Mouse (Mus musculus) frontal cortex, postnatal 10 days (tissue): ENCODE data around the gene Prep.

Experiments used
- DNase-seq, 2 experiments: peaks; one replicate each; pipeline ENCODE4 v3.0.0; 2022; ENCODE audit warnings: low spot score in 2 of 2, mixed read lengths in 1 of 2

Gene Prep

GRCm38 (mm10) chr10:45180677-45181326 is 113.8 kb downstream of the Prep start:
- DNase-seq = no peak

GRCm38 (mm10) chr10:45181344-45181743 is 114.3 kb downstream of the Prep start:
- DNase-seq = no peak

DNA sequence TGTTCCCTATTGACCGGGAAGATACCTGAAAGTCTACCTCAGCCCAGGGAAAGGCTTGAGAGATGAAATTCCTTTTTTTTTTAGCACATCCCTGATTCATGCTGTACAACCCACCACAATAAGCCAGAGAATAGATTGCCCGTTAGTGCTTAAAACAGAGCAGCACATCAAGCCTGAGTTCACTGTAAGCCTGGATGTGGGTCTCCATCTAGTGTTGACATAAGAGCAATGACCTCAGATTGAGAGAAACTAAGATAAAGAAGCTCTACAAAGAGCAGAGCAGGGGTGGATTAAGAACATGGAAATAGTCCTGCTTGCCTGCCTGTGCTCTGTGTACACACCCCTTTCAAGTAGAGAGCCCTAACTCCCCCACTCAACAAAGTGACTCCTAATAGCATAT is 118.5 kb downstream of the Prep start:
- no peak for DNase-seq

- DNase-seq = no peak
Measured at GRCm38 (mm10) chr10:45193330-45194310, 126.6 kb downstream of the Prep start.

- no peak for DNase-seq
Measured at GRCm38 (mm10) chr10:45194531-45194930, 127.5 kb downstream of the Prep start.

GRCm38 (mm10) chr10:45204582-45204981 is 137.6 kb downstream of the Prep start:
- no peak for DNase-seq

- no peak for DNase-seq
Measured at GRCm38 (mm10) chr10:45210201-45210600, 143.2 kb downstream of the Prep start.

GRCm38 (mm10) chr10:45216676-45217075 is 149.7 kb downstream of the Prep start:
- no peak for DNase-seq
